Mouse (Mus musculus) lung, postnatal 0 days (tissue): ENCODE measurements around the gene Asap2.

Source experiments
- CTCF ChIP-seq: IDR thresholded peaks from 2 replicates; pipeline ENCODE4 v1.5.1; 2016; ENCODE audit warnings: antibody characterized with exemption, mild to moderate bottlenecking
- EP300 ChIP-seq: IDR thresholded peaks from 2 replicates; pipeline ENCODE4 v1.6.1; 2016; ENCODE audit warnings: antibody characterized with exemption, mild to moderate bottlenecking, control low read depth

DNA sequence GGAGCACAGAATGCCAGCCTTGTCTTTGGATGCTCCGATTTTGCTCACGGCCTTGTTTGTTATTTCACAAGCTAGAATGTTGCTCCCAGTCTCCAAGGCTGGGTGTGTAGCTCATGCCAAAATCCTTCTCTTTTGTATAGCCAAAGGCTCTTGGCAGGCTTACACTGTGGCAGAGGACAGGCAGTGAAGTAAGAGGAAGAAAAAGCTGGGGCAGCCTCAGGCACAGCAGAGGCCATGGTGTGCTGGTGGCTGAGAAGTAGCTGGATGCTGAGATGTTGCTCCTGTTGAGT lies 146.1 kb downstream of the Asap2 start:
- no peak for TF ChIP-seq CTCF
- no peak for TF ChIP-seq EP300
